Mouse (Mus musculus) neural tube, embryonic 15.5 days (tissue): ENCODE data around the gene Bod1. TPM values are rescaled to one million over a fixed set of nuclear protein-coding genes. Genes with fewer than 3 reads are reported as not detected.

Experiments used
- ATAC-seq: fragments of 200-750 bp; cut with Nextera tagmentation; 2 replicates; pipeline ENCODE4 v1.8.0; 2017; ENCODE audit warnings: mild to moderate bottlenecking, moderate TSS enrichment, moderate library complexity; ENCODE audit not compliant: low FRiP score
- H3K27ac ChIP-seq: fragments of 300-500 bp; sonication (generic); replicated peaks from 2 replicates; pipeline ENCODE4 v1.5.1; 2015; ENCODE audit warnings: mild to moderate bottlenecking, inconsistent platforms
- H3K27me3 ChIP-seq: fragments of 300-500 bp; sonication (generic); replicated peaks from 2 replicates; pipeline ENCODE4 v1.6.1; 2015; ENCODE audit warnings: inconsistent platforms
- H3K36me3 ChIP-seq: fragments of 300-500 bp; sonication (generic); 2 replicates; pipeline ENCODE4 v1.6.1; 2015; ENCODE audit warnings: inconsistent platforms
- H3K4me1 ChIP-seq: fragments of 300-500 bp; sonication (generic); 2 replicates; pipeline ENCODE4 v1.6.1; 2015; ENCODE audit warnings: inconsistent platforms
- H3K4me2 ChIP-seq: fragments of 300-500 bp; sonication (generic); 2 replicates; pipeline ENCODE4 v1.6.1; 2015; ENCODE audit warnings: inconsistent platforms, mild to moderate bottlenecking, moderate library complexity
- H3K4me3 ChIP-seq: fragments of 300-500 bp; sonication (generic); replicated peaks from 2 replicates; pipeline ENCODE4 v1.5.1; 2015; ENCODE audit warnings: mild to moderate bottlenecking, inconsistent platforms
- H3K9ac ChIP-seq: fragments of 300-500 bp; sonication (generic); replicated peaks from 2 replicates; pipeline ENCODE4 v1.6.1; 2015; ENCODE audit warnings: mild to moderate bottlenecking, inconsistent platforms
- H3K9me3 ChIP-seq: fragments of 300-500 bp; sonication (generic); replicated peaks from 2 replicates; pipeline ENCODE4 v1.6.1; 2016; ENCODE audit warnings: inconsistent platforms
- WGBS: fragments of 180-500 bp; shearing (Covaris S2); methylation state at CpG from one replicate; pipeline ENCODE4 v1.1.7; 2015; ENCODE audit warnings: mixed read lengths; 5-methylcytosine and 5-hydroxymethylcytosine counted together
- polyA plus RNA-seq: library from polyadenylated mRNA; unstranded; fragments of >200 nt; fragmentation: Nextera tagmentation; extraction: Ambion mirVana; gene quantifications from 2 replicates; pipeline ENCODE4 v1.2.1, GENCODE M21; 2015

Gene Bod1
- polyA plus RNA-seq: 111 and 118 TPM in 2 replicates

DNA sequence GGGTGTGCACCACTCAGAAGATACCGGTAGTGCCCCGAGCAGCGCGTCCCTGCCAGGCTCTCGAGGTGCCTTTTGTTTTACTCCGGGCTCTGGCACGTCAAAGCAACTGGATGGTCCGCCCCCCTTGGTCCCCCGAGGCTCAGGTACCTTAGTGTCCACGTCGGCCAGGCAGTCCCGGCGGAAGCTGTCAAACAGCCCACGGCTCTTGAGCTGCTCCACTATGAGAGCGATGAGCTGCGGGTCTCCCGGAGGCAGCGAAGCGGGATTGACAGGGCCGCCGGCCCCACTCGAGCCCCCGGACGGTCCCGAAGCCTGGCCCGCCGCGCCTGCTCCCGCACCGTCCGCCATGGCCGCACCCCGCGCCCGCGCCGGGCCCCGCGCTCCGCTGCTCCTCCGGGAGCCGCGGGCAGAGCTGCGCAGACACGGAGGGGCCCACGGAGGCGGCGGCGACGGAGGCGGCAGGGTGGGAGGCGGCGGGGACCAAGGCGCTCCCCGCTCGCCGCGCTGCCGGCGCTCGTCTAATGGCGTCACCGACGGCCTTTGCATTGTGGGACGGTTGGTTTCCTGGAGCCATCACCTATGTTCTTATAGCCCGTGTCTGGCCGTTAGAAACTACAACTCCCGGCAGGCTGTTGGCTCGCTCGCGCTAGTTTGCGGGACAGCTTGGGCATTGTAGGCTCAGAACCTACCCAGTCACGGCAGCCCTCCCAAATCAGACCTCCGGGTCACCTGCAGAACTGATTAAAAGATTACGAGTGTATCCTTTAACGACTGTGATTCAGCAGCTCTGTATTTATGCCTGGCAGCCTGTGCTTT, at the start of gene Bod1:
Bod1 (minus strand) TSS at position 532 of the 816 bp plus-strand sequence.
- H3K9me3 ChIP-seq: no peaks in the 10 kb centered on the region
- peak within 1 kb of the TSS; percentile 94 for H3K9ac ChIP-seq
- no peaks in the 10 kb centered on the region for H3K27me3 ChIP-seq
- H3K4me3 ChIP-seq: peak within 1 kb of the TSS; percentile 96
- under 1% methylated on average over 71 of the region's 76 CpGs for WGBS
- ATAC-seq: peak; percentile 96
- peak within 1 kb of the TSS; percentile 79 for H3K27ac ChIP-seq
- peak within 1 kb of the TSS; percentile 63 for H3K4me2 ChIP-seq
- peaks cover 34% of the 10 kb centered on the region for H3K4me1 ChIP-seq
- peaks cover 22% of the 10 kb centered on the region for H3K36me3 ChIP-seq

DNA sequence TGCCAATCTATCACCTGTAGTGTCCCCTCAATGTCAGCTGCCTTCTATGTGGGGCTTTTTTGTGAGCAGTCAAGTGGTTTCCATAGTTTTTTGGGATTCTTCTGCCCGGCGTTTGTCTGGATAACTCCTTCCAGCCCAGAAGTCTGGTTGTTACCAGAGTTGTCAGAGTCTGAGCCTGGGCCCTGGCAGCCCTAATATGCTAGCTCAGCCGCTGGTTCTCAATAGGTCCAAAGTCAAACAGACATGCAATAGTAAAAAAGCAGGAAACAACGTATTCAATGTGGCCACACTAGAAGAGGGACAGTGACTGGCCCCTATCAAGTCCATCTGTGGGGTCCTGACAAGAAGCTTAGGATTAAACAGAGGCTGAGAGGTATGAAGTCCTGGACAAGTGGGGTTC, 47.4 kb upstream of the Bod1 start:
- Histone ChIP-seq H3K27me3 (no peaks in the 10 kb centered on the region), H3K4me1 (no peaks in the 10 kb centered on the region; the same call in 1 of the 2 replicates), H3K27ac (no peak overlapping the region), H3K4me2 (no peak overlapping the region), H3K9ac (no peak overlapping the region), H3K9me3 (no peaks in the 10 kb centered on the region), H3K4me3 (no peak overlapping the region), H3K36me3 (no peaks in the 10 kb centered on the region)
- 90% methylated on average over 4 of the region's 4 CpGs for WGBS
- no peak for ATAC-seq

GRCm38 (mm10) chr11:31717926-31718735, 46.4 kb upstream of the Bod1 start:
- H3K4me3 ChIP-seq: no peak overlapping the region
- H3K9me3 ChIP-seq: no peaks in the 10 kb centered on the region
- H3K4me1 ChIP-seq: peaks cover 9% of the 10 kb centered on the region
- no peak overlapping the region for H3K4me2 ChIP-seq
- no peaks in the 10 kb centered on the region for H3K36me3 ChIP-seq
- ATAC-seq: no peak
- WGBS: 76% methylated on average over 4 of the region's 4 CpGs
- H3K27ac ChIP-seq: no peak overlapping the region
- no peaks in the 10 kb centered on the region for H3K27me3 ChIP-seq
- no peak overlapping the region for H3K9ac ChIP-seq

DNA sequence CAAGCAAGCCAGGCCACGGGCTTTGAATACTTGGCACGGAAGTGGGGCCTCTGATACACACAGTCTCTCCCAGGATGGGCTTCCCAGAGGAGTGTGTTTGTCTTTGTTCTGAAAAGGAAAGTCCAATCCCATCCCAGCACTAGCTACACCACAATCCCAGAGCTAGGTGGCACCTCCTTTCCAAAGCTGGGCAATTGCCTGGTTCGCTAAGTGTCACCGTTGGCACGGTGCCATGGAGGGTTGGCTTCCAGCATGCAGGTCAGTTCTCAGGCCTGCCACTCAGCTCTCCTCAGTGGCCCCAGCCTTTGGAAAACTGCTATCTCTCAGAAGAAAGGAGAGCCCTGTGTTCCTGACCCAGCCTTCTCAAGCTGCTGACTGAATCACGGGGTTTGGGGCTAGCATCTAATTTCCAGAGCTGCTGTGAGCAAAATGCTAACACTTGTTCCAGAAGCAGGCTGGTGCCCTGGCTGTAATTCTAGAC, 42.0 kb upstream of the Bod1 start:
- Histone ChIP-seq H3K4me3 (no peak overlapping the region), H3K4me2 (0 out of 2 replicates have a peak overlapping the region, but pooled peaks have one; percentile 7), H3K36me3 (no peaks in the 10 kb centered on the region), H3K27me3 (no peaks in the 10 kb centered on the region), H3K4me1 (peaks cover 13% of the 10 kb centered on the region), H3K9me3 (no peaks in the 10 kb centered on the region), H3K27ac (peak overlapping the region; percentile 76), H3K9ac (no peak overlapping the region)
- WGBS: 53% methylated on average over 6 of the region's 6 CpGs
- ATAC-seq: peak; percentile 85

GRCm38 (mm10) chr11:31713116-31713515, 41.4 kb upstream of the Bod1 start:
- ATAC-seq: no peak
- no peak overlapping the region for H3K9ac ChIP-seq
- no peaks in the 10 kb centered on the region for H3K9me3 ChIP-seq
- no peaks in the 10 kb centered on the region for H3K27me3 ChIP-seq
- WGBS: 47% methylated on average over 8 of the region's 8 CpGs
- H3K4me3 ChIP-seq: no peak overlapping the region
- H3K36me3 ChIP-seq: no peaks in the 10 kb centered on the region
- H3K27ac ChIP-seq: peak overlapping the region; percentile 76
- H3K4me1 ChIP-seq: peaks cover 13% of the 10 kb centered on the region
- H3K4me2 ChIP-seq: 0 out of 2 replicates have a peak overlapping the region, but pooled peaks have one; percentile 7

GRCm38 (mm10) chr11:31707771-31708170, 36.1 kb upstream of the Bod1 start:
- H3K9ac ChIP-seq: no peak overlapping the region
- no peak overlapping the region for H3K4me3 ChIP-seq
- 0 out of 2 replicates have a peak, but pooled peaks cover 5% of the 10 kb centered on the region for H3K9me3 ChIP-seq
- H3K4me1 ChIP-seq: 0 out of 2 replicates have a peak, but pooled peaks cover under 1% of the 10 kb centered on the region
- no peaks in the 10 kb centered on the region for H3K27me3 ChIP-seq
- H3K36me3 ChIP-seq: no peaks in the 10 kb centered on the region
- no peak for ATAC-seq
- H3K4me2 ChIP-seq: no peak overlapping the region
- no peak overlapping the region for H3K27ac ChIP-seq

DNA sequence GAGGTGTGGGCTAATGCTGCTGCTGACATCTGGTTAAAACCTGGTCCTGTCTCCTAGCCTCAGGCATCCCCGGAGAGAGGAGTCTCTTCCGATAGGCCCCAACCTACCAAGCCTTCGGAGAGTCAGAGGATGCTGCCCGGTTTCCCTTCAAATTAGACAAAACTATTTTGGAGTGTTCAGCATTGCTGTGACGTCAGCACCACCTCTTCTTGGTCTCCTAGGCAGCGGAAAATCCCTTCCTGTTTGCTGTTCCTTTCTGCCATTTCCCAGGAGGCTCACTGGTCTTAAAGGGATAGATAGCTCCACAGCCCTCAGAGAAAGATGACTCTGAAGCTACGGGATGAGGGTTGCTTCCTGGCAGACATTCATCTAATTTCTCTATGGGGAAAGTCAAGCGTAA, 31.5 kb upstream of the Bod1 start:
- WGBS: 65% methylated on average over 8 of the region's 8 CpGs
- H3K4me3 ChIP-seq: no peak overlapping the region

GRCm38 (mm10) chr11:31701901-31702300, 30.2 kb upstream of the Bod1 start:
- H3K27me3 ChIP-seq: no peaks in the 10 kb centered on the region
- H3K9me3 ChIP-seq: no peaks in the 10 kb centered on the region
- H3K4me1 ChIP-seq: no peaks in the 10 kb centered on the region
- no peak overlapping the region for H3K27ac ChIP-seq
- H3K36me3 ChIP-seq: no peaks in the 10 kb centered on the region
- H3K9ac ChIP-seq: no peak overlapping the region
- 91% methylated on average over 3 of the region's 3 CpGs for WGBS
- no peak overlapping the region for H3K4me2 ChIP-seq
- no peak for ATAC-seq
- no peak overlapping the region for H3K4me3 ChIP-seq

More for the DNA sequence above, 31.5 kb upstream of the Bod1 start:
- Histone ChIP-seq H3K27me3 (no peaks in the 10 kb centered on the region), H3K9me3 (0 out of 2 replicates have a peak, but pooled peaks cover 5% of the 10 kb centered on the region), H3K9ac (no peak overlapping the region), H3K4me2 (no peak overlapping the region), H3K27ac (no peak overlapping the region), H3K4me1 (no peaks in the 10 kb centered on the region), H3K36me3 (no peaks in the 10 kb centered on the region)
- no peak; the same call in 1 of the 2 replicates for ATAC-seq

GRCm38 (mm10) chr11:31699502-31699901, 27.8 kb upstream of the Bod1 start:
- Histone ChIP-seq H3K9me3 (no peaks in the 10 kb centered on the region), H3K9ac (no peak overlapping the region), H3K27ac (no peak overlapping the region), H3K27me3 (no peaks in the 10 kb centered on the region), H3K4me1 (peaks cover 10% of the 10 kb centered on the region), H3K4me3 (no peak overlapping the region), H3K36me3 (no peaks in the 10 kb centered on the region), H3K4me2 (no peak overlapping the region)
- ATAC-seq: no peak
- 63% methylated on average over 3 of the region's 3 CpGs for WGBS

DNA sequence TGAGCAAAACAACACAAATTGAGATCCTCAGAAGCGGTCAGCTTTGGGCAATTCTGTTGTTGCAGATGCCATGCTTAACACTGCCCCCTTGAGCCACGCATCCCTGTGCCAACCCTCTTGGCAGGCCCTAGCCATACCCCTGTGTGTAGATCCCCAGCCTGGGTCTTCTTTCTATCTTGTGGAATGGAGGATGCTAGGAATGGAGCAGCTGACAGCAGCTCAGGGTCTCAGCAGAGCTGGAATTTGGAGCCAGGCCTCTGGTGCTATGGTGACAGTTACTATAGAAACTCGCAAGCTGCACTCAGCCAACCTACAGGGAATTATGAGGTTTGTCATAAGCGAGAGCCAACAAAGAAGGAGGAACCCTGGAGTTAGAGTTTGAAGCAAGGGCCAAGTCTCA, 23.1 kb upstream of the Bod1 start:
- peak overlapping the region; percentile 73 for H3K27ac ChIP-seq
- H3K27me3 ChIP-seq: no peaks in the 10 kb centered on the region
- peaks cover 13% of the 10 kb centered on the region for H3K4me1 ChIP-seq
- no peak overlapping the region for H3K9ac ChIP-seq
- no peaks in the 10 kb centered on the region for H3K9me3 ChIP-seq
- 42% methylated on average over 4 of the region's 4 CpGs for WGBS
- no peak overlapping the region for H3K4me3 ChIP-seq
- peak overlapping the region; percentile 9; the same call in 1 of the 2 replicates for H3K4me2 ChIP-seq
- no peaks in the 10 kb centered on the region for H3K36me3 ChIP-seq
- ATAC-seq: peak; percentile 92

GRCm38 (mm10) chr11:31694109-31694508, 22.4 kb upstream of the Bod1 start:
- H3K4me3 ChIP-seq: no peak overlapping the region
- H3K9ac ChIP-seq: no peak overlapping the region
- no peaks in the 10 kb centered on the region for H3K36me3 ChIP-seq
- H3K9me3 ChIP-seq: no peaks in the 10 kb centered on the region
- no peaks in the 10 kb centered on the region for H3K27me3 ChIP-seq
- no peak for ATAC-seq
- H3K4me1 ChIP-seq: peaks cover 13% of the 10 kb centered on the region
- 90% methylated on average over 1 of the region's 1 CpGs for WGBS
- no peak overlapping the region for H3K4me2 ChIP-seq
- peak overlapping the region; percentile 73 for H3K27ac ChIP-seq
